In genomic region chr7:127345092-127345491, GRCm38 (mm10) we compare ENCODE assay signal across 8 mouse cellular contexts. TPM values are rescaled to one million over a fixed set of nuclear protein-coding genes. Genes with fewer than 3 reads are reported as not detected.
DNase-seq lines count a peak whose midpoint lies in the region; ATAC-seq lines count a peak whose summit lies in the region.

No protein-coding gene starts in this region.

- no peaks in the 10 kb centered on the region for H3K27me3 ChIP-seq in forebrain, embryonic 15.5 days
- no peaks in the 10 kb centered on the region for H3K27me3 ChIP-seq in midbrain, embryonic 11.5 days (ENCODE audit: control insufficient read depth, insufficient read depth, low read length)

- H3K36me3 ChIP-seq in forebrain, embryonic 15.5 days: no peaks in the 10 kb centered on the region; the same call in 1 of the 2 replicates
- H3K36me3 ChIP-seq in midbrain, embryonic 11.5 days (ENCODE audit: control insufficient read depth, insufficient read depth, low read length): no peaks in the 10 kb centered on the region

- WGBS in forebrain, embryonic 15.5 days: under 1% methylated on average over 42 of the region's 42 CpGs
- under 1% methylated on average over 42 of the region's 42 CpGs for WGBS in midbrain, embryonic 11.5 days

- peak overlapping the region; percentile 83 for H3K4me2 ChIP-seq in forebrain, embryonic 15.5 days (replicated peaks)
- H3K4me2 ChIP-seq in midbrain, embryonic 11.5 days: peak overlapping the region; percentile 88

- H3K9ac ChIP-seq in forebrain, embryonic 15.5 days (replicated peaks): peak overlapping the region; percentile 72
- peak overlapping the region; percentile 92 for H3K9ac ChIP-seq in midbrain, embryonic 11.5 days (ENCODE audit: low read length)

- peak overlapping the region; percentile 94 for H3K4me3 ChIP-seq in forebrain, embryonic 15.5 days
- peak overlapping the region; percentile 94 for H3K4me3 ChIP-seq in midbrain, embryonic 11.5 days (ENCODE audit: low read depth, low read length)

- peak; percentile 64 to 67 for DNase-seq in adrenal gland, adult 18-20 months (ENCODE audit: low spot score in 2 of 2)
- DNase-seq in adrenal gland, adult 2 months: no peak
- peak; percentile 64 for DNase-seq in ovary, adult 18-20 months (ENCODE audit: low spot score)
- no peak for DNase-seq in ovary, postnatal 10 days (ENCODE audit: low spot score)
- DNase-seq in kidney, postnatal 10 days: peak; percentile 81
- DNase-seq in midbrain, embryonic 11.5 days (ENCODE audit: low spot score, missing footprints): no peak
- peak; percentile 90 for DNase-seq in yolk sac, embryonic 10.5 days (ENCODE audit: low spot score)

- peaks cover 19% of the 10 kb centered on the region for H3K4me1 ChIP-seq in forebrain, embryonic 15.5 days
- peaks cover 13% of the 10 kb centered on the region for H3K4me1 ChIP-seq in midbrain, embryonic 11.5 days (ENCODE audit: control insufficient read depth, insufficient read depth, low read length)

- ATAC-seq in forebrain, embryonic 15.5 days (replicated peaks): peak; percentile 32
- peak; percentile 62 for ATAC-seq in midbrain, embryonic 11.5 days (ENCODE audit: low FRiP score)

- peak overlapping the region; percentile 90 for H3K27ac ChIP-seq in forebrain, embryonic 15.5 days (replicated peaks)
- H3K27ac ChIP-seq in midbrain, embryonic 11.5 days (ENCODE audit: low read depth, low read length): peak overlapping the region; percentile 87

- H3K9me3 ChIP-seq in forebrain, embryonic 15.5 days: no peaks in the 10 kb centered on the region
- H3K9me3 ChIP-seq in midbrain, embryonic 11.5 days (ENCODE audit: control insufficient read depth, low read length): no peaks in the 10 kb centered on the region

RNA-seq across cellular contexts. Expression of gene Zfp768, which starts 0.3 kb away (rescaled TPM):
- total RNA-seq in adrenal gland, adult 18-20 months (2021): 10 to 100 TPM; 26.8 to 34.5 TPM
- total RNA-seq in adrenal gland, adult 2 months (2021): 10 to 100 TPM; 30.5 to 32.3 TPM
- 52.5 and 54.2 TPM in 2 replicates for polyA plus RNA-seq in adrenal gland, adult 2 months (2012; rRNA removed)
- polyA plus RNA-seq in forebrain, embryonic 15.5 days (2015; fragmentation: Nextera tagmentation; extraction: Ambion mirVana): 12.1 and 12.7 TPM in 2 replicates
- polyA plus RNA-seq in midbrain, embryonic 11.5 days (2014; fragmentation: Nextera tagmentation; extraction: Ambion mirVana): 5.8 and 7.5 TPM in 2 replicates

RNA-seq across cellular contexts. Expression of gene Zfp747, which starts 30.8 kb away (rescaled TPM):
- 10 to 100 TPM; 10.4 to 13.0 TPM for total RNA-seq in adrenal gland, adult 18-20 months (2021)
- 10 to 100 TPM in 1 of 2 experiments, 1 to 10 TPM in 1; 8.0 to 11.2 TPM for total RNA-seq in adrenal gland, adult 2 months (2021)
- polyA plus RNA-seq in adrenal gland, adult 2 months (2012; rRNA removed): 4.4 and 6.7 TPM in 2 replicates
- polyA plus RNA-seq in forebrain, embryonic 15.5 days (2015; fragmentation: Nextera tagmentation; extraction: Ambion mirVana): 7.6 and 8.9 TPM in 2 replicates
- polyA plus RNA-seq in midbrain, embryonic 11.5 days (2014; fragmentation: Nextera tagmentation; extraction: Ambion mirVana): 6.4 and 6.5 TPM in 2 replicates

RNA-seq across cellular contexts. Expression of gene 9130019O22Rik, which starts 41.9 kb away (rescaled TPM):
- 1 to 10 TPM; 4.1 to 5.0 TPM for total RNA-seq in adrenal gland, adult 18-20 months (2021)
- total RNA-seq in adrenal gland, adult 2 months (2021): 1 to 10 TPM; 4.4 to 6.3 TPM
- 2.5 and 3.3 TPM in 2 replicates for polyA plus RNA-seq in adrenal gland, adult 2 months (2012; rRNA removed)
- polyA plus RNA-seq in forebrain, embryonic 15.5 days (2015; fragmentation: Nextera tagmentation; extraction: Ambion mirVana): 4.8 and 5.5 TPM in 2 replicates
- 6.1 and 6.5 TPM in 2 replicates for polyA plus RNA-seq in midbrain, embryonic 11.5 days (2014; fragmentation: Nextera tagmentation; extraction: Ambion mirVana)

RNA-seq across cellular contexts. Expression of gene E430018J23Rik, which starts 48.3 kb away (rescaled TPM):
- 1 to 10 TPM; 8.2 to 8.4 TPM for total RNA-seq in adrenal gland, adult 18-20 months (2021)
- total RNA-seq in adrenal gland, adult 2 months (2021): 10 to 100 TPM in 1 of 2 experiments, 1 to 10 TPM in 1; 7.1 to 10.3 TPM
- 8.9 and 10.0 TPM in 2 replicates for polyA plus RNA-seq in adrenal gland, adult 2 months (2012; rRNA removed)
- 5.4 and 5.9 TPM in 2 replicates for polyA plus RNA-seq in forebrain, embryonic 15.5 days (2015; fragmentation: Nextera tagmentation; extraction: Ambion mirVana)
- polyA plus RNA-seq in midbrain, embryonic 11.5 days (2014; fragmentation: Nextera tagmentation; extraction: Ambion mirVana): 5.0 and 6.4 TPM in 2 replicates

RNA-seq across cellular contexts. Expression of gene Itgal, which starts 49.0 kb away (rescaled TPM):
- 1 to 10 TPM; 1.7 to 4.0 TPM for total RNA-seq in adrenal gland, adult 18-20 months (2021)
- total RNA-seq in adrenal gland, adult 2 months (2021): 1 to 10 TPM; 1.7 to 2.4 TPM
- polyA plus RNA-seq in adrenal gland, adult 2 months (2012; rRNA removed): 1.6 and 1.7 TPM in 2 replicates
- 0.22 and 0.28 TPM in 2 replicates for polyA plus RNA-seq in forebrain, embryonic 15.5 days (2015; fragmentation: Nextera tagmentation; extraction: Ambion mirVana)
- 0.63 and 0.69 TPM in 2 replicates for polyA plus RNA-seq in midbrain, embryonic 11.5 days (2014; fragmentation: Nextera tagmentation; extraction: Ambion mirVana)

Comparison
In these comparisons a context has a peak if more than half of its experiments do, and no peak if none do; other contexts are left out.
1. DNase-seq: peak in adrenal gland, adult 18-20 months (2 of 2), ovary, adult 18-20 months (single experiment), kidney, postnatal 10 days (single experiment) and yolk sac, embryonic 10.5 days (single experiment); none in adrenal gland, adult 2 months (single experiment), ovary, postnatal 10 days (single experiment) and midbrain, embryonic 11.5 days (single experiment).